Mouse (Mus musculus) CH12.LX (cell line): ENCODE results near the gene 2900026A02Rik. TPM values are rescaled to one million over a fixed set of nuclear protein-coding genes. Genes with fewer than 3 reads are reported as not detected.

Experiments used
- DNase-seq: peaks from one replicate; pipeline ENCODE4 v3.0.0-alpha.2; 2013; ENCODE audit errors: extremely low read depth
- H3K27ac ChIP-seq: 2 replicates; pipeline ENCODE4 v1.5.1; 2012; ENCODE audit warnings: low read depth, mild to moderate bottlenecking, control low read depth, moderate library complexity; ENCODE audit not compliant: insufficient read depth
- H3K27me3 ChIP-seq: replicated peaks from 2 replicates; pipeline ENCODE3; 2012; ENCODE audit warnings: inconsistent platforms
- H3K36me3 ChIP-seq, 2 experiments: replicated peaks in 1 of 2; 2 replicates each; pipeline versions ENCODE3 to v1.6.1; 2012; ENCODE audit warnings: inconsistent platforms in 1 of 2, low read length in 1 of 2, mild to moderate bottlenecking in 1 of 2, mixed read lengths in 1 of 2, moderate library complexity in 1 of 2; ENCODE audit not compliant: control insufficient read depth in 1 of 2, insufficient read depth in 1 of 2
- H3K4me1 ChIP-seq, 2 experiments: 2 replicates each; pipeline ENCODE4 v1.6.1; 2012; ENCODE audit warnings: inconsistent platforms in 1 of 2, moderate library complexity in 1 of 2; ENCODE audit not compliant: insufficient read depth in 2 of 2, control insufficient read depth in 1 of 2
- H3K4me2 ChIP-seq: 2 replicates; pipeline ENCODE4 v1.6.1; 2012; ENCODE audit warnings: low read depth, mild to moderate bottlenecking, control low read depth; ENCODE audit not compliant: poor library complexity, insufficient read depth, severe bottlenecking
- H3K4me3 ChIP-seq, 3 experiments: fragments of 150-350 bp in 1 of 3; sonication (generic) in 1 of 3; replicated peaks in 1 of 3; 2 replicates each; pipeline versions ENCODE3 to v1.5.1; 2011 to 2012; ENCODE audit warnings: low read depth in 2 of 3, low read length in 2 of 3, mild to moderate bottlenecking in 2 of 3, moderate library complexity in 2 of 3, control low read depth in 1 of 3, improper control_type of control experiment in 1 of 3, inconsistent platforms in 1 of 3, mixed read lengths in 1 of 3; ENCODE audit not compliant: poor library complexity in 1 of 3
- H3K79me2 ChIP-seq: replicated peaks from 2 replicates; pipeline ENCODE4 v1.6.1; 2012; ENCODE audit warnings: mild to moderate bottlenecking, moderate library complexity; ENCODE audit not compliant: control insufficient read depth, poor library complexity, insufficient read depth, severe bottlenecking; ENCODE audit errors: extremely low read depth
- H3K9ac ChIP-seq: 2 replicates; pipeline ENCODE4 v1.6.1; 2012; ENCODE audit warnings: low read depth, mild to moderate bottlenecking, control low read depth, moderate library complexity; ENCODE audit not compliant: insufficient read depth
- H3K9me3 ChIP-seq: replicated peaks from 2 replicates; pipeline ENCODE3; 2012; ENCODE audit warnings: low read length, inconsistent platforms, mixed read lengths
- BHLHE40 ChIP-seq: IDR thresholded peaks from 2 replicates; pipeline ENCODE4 v1.6.1; 2011; ENCODE audit warnings: mild to moderate bottlenecking, low read depth, low read length, improper control_type of control experiment
- CTCF ChIP-seq, 2 experiments: IDR thresholded peaks in 1 of 2; conservative IDR thresholded peaks in 1 of 2; 2 replicates each; pipeline ENCODE4 v1.5.1; 2011 to 2012; ENCODE audit warnings: low read depth in 2 of 2, low read length in 2 of 2, improper control_type of control experiment in 1 of 2, inconsistent platforms in 1 of 2, mild to moderate bottlenecking in 1 of 2, moderate library complexity in 1 of 2
- E2F4 ChIP-seq: IDR thresholded peaks from 2 replicates; pipeline ENCODE4 v1.6.1; 2011; ENCODE audit warnings: low read depth, low read length, improper control_type of control experiment; ENCODE audit not compliant: insufficient replicate concordance
- EP300 ChIP-seq: IDR thresholded peaks from 2 replicates; pipeline ENCODE4 v1.6.1; 2011; ENCODE audit warnings: low read length, improper control_type of control experiment
- ETS1 ChIP-seq: conservative IDR thresholded peaks from 2 replicates; pipeline ENCODE4 v1.6.1; 2012; ENCODE audit warnings: low read depth, mild to moderate bottlenecking, inconsistent platforms, low read length, improper control_type of control experiment, moderate library complexity
- GABPA ChIP-seq: IDR thresholded peaks from 2 replicates; pipeline ENCODE4 v1.6.1; 2012; ENCODE audit warnings: low read depth, low read length, improper control_type of control experiment, inconsistent platforms; ENCODE audit not compliant: insufficient replicate concordance
- HCFC1 ChIP-seq: IDR thresholded peaks from 2 replicates; pipeline ENCODE4 v1.6.1; 2012; ENCODE audit warnings: low read depth, mild to moderate bottlenecking, inconsistent platforms, low read length, improper control_type of control experiment
- IRF4 ChIP-seq: IDR thresholded peaks from 2 replicates; pipeline ENCODE4 v1.6.1; 2014; ENCODE audit warnings: low read depth, mild to moderate bottlenecking, inconsistent platforms, low read length, improper control_type of control experiment
- JUN ChIP-seq: IDR thresholded peaks from 2 replicates; pipeline ENCODE4 v1.6.1; 2011; ENCODE audit warnings: low read depth, mild to moderate bottlenecking, low read length, improper control_type of control experiment, moderate library complexity; ENCODE audit not compliant: insufficient read depth
- JUND ChIP-seq: conservative IDR thresholded peaks from 2 replicates; pipeline ENCODE4 v1.6.1; 2011; ENCODE audit warnings: low read depth, low read length, improper control_type of control experiment
- KAT2A ChIP-seq: IDR thresholded peaks from 2 replicates; pipeline ENCODE4 v1.6.1; 2012; ENCODE audit warnings: low read length, improper control_type of control experiment, inconsistent platforms; ENCODE audit not compliant: insufficient replicate concordance
- MAFK ChIP-seq: IDR thresholded peaks from 2 replicates; pipeline ENCODE4 v1.6.1; 2011; ENCODE audit warnings: low read length, improper control_type of control experiment; ENCODE audit not compliant: insufficient replicate concordance
- MAX ChIP-seq: IDR thresholded peaks from 2 replicates; pipeline ENCODE4 v1.6.1; 2011; ENCODE audit warnings: low read length, improper control_type of control experiment
- MEF2A ChIP-seq: IDR thresholded peaks from 2 replicates; pipeline ENCODE4 v1.6.1; 2014; ENCODE audit warnings: low read depth, mild to moderate bottlenecking, inconsistent platforms, low read length, improper control_type of control experiment, borderline replicate concordance
- MYC ChIP-seq: IDR thresholded peaks from 2 replicates; pipeline ENCODE4 v1.6.1; 2011; ENCODE audit warnings: low read depth, mild to moderate bottlenecking, improper control_type of control experiment, low read length
- NELFE ChIP-seq: IDR thresholded peaks from 2 replicates; pipeline ENCODE4 v1.6.1; 2011; ENCODE audit warnings: low read depth, low read length, improper control_type of control experiment
- NRF1 ChIP-seq: IDR thresholded peaks from 2 replicates; pipeline ENCODE4 v1.6.1; 2014; ENCODE audit warnings: low read depth, mild to moderate bottlenecking, inconsistent platforms, low read length, improper control_type of control experiment, moderate library complexity
- PAX5 ChIP-seq: IDR thresholded peaks from 2 replicates; pipeline ENCODE4 v1.6.1; 2012; ENCODE audit warnings: low read length, inconsistent platforms, mixed read lengths
- POLR2AphosphoS2 ChIP-seq: IDR thresholded peaks from 2 replicates; pipeline ENCODE4 v1.6.1; 2011; ENCODE audit warnings: low read depth, low read length, improper control_type of control experiment
- RAD21 ChIP-seq: IDR thresholded peaks from 2 replicates; pipeline ENCODE4 v1.6.1; 2011; ENCODE audit warnings: low read depth, mild to moderate bottlenecking, low read length, improper control_type of control experiment, moderate library complexity
- RCOR1 ChIP-seq: conservative IDR thresholded peaks from 2 replicates; pipeline ENCODE4 v1.6.1; 2012; ENCODE audit warnings: low read depth, mild to moderate bottlenecking, inconsistent platforms, low read length, improper control_type of control experiment
- TCF12 ChIP-seq: IDR thresholded peaks from 2 replicates; pipeline ENCODE4 v1.6.1; 2014; ENCODE audit warnings: low read depth, mild to moderate bottlenecking, inconsistent platforms, low read length, improper control_type of control experiment
- USF1 ChIP-seq: IDR thresholded peaks from 2 replicates; pipeline ENCODE4 v1.6.1; 2014; ENCODE audit warnings: low read depth, mild to moderate bottlenecking, inconsistent platforms, low read length, improper control_type of control experiment
- USF2 ChIP-seq: conservative IDR thresholded peaks from 2 replicates; pipeline ENCODE4 v1.6.1; 2011; ENCODE audit warnings: low read depth, low read length, improper control_type of control experiment
- ZC3H11A ChIP-seq: IDR thresholded peaks from 2 replicates; pipeline ENCODE4 v1.6.1; 2012; ENCODE audit warnings: low read depth, mild to moderate bottlenecking, inconsistent platforms, low read length, improper control_type of control experiment
- dilution Hi-C: fragments of 300-500 bp; cut with MboI; formaldehyde crosslinking; loops from 2 replicates; pipeline ENCODE4 v1.14.3; 2020; ENCODE audit warnings: low sequenced_read_pairs; ENCODE audit not compliant: extremely low pct_unique_long_range_greater_than_20kb, extremely low pct_ligation_motif_present
- in situ Hi-C: fragments of 300-500 bp; cut with MboI; formaldehyde crosslinking; loops from 3 replicates; pipeline ENCODE4 v1.14.3; 2019; ENCODE audit warnings: low sequenced_read_pairs, low pct_ligation_motif_present, low pct_unique_long_range_greater_than_20kb, mixed read lengths
- polyA plus RNA-seq: library from polyadenylated mRNA; unstranded; fragments of >175 nt; gene quantifications from 2 replicates; pipeline ENCODE4 v1.2.1, GENCODE M21; 2012; ENCODE audit warnings: low read depth; ENCODE audit not compliant: insufficient read length
- total RNA-seq, 2 experiments: library from RNA; depleted of rRNA; stranded (reverse); fragments of 300-350 nt in 1 of 2; fragments of >200 nt in 1 of 2; gene quantifications; 2 replicates each; pipeline ENCODE4 v1.2.3; 2012 to 2014

Gene 2900026A02Rik
- total and polyA plus RNA-seq, 3 experiments: 0.85 to 4.6 (median 0.93) TPM

- Histone ChIP-seq H3K4me2 (no peak overlapping the region), H3K27me3 (no peaks in the 10 kb centered on the region), H3K4me1 (peaks cover 7 to 98% of the 10 kb centered on the region in 2 experiments; a peak in 3 of 4 replicates), H3K27ac (peak overlapping the region; percentile 86), H3K79me2 (no peaks in the 10 kb centered on the region), H3K9me3 (no peaks in the 10 kb centered on the region), H3K4me3 (no peak overlapping the region), H3K9ac (no peak overlapping the region), H3K36me3 (peaks cover 0 to 5% of the 10 kb centered on the region in 2 experiments)
- in situ Hi-C loops: no loop called here
- no peak for TF ChIP-seq ZC3H11A
- no peak for TF ChIP-seq IRF4
- TF ChIP-seq RCOR1: no peak
- TF ChIP-seq JUND: no peak
- TF ChIP-seq NELFE: no peak
- TF ChIP-seq E2F4: no peak
- no peak for TF ChIP-seq ETS1
- no peak for TF ChIP-seq GABPA
- TF ChIP-seq MYC: no peak
- TF ChIP-seq TCF12: no peak
- TF ChIP-seq PAX5: no peak
- TF ChIP-seq POLR2AphosphoS2: no peak
- no peak for TF ChIP-seq RAD21
- TF ChIP-seq MAX: no peak
- TF ChIP-seq JUN: no peak
- TF ChIP-seq USF2: no peak
- TF ChIP-seq NRF1: no peak
- TF ChIP-seq USF1: no peak
- DNase-seq: no peak
- dilution Hi-C loops: no loop called here
Measured at GRCm38 (mm10) chr5:113157588-113157987, 63.4 kb downstream of the 2900026A02Rik start.

- Histone ChIP-seq H3K9me3 (no peaks in the 10 kb centered on the region), H3K4me3 (no peak overlapping the region), H3K79me2 (no peaks in the 10 kb centered on the region), H3K36me3 (peaks cover 0 to 5% of the 10 kb centered on the region in 2 experiments), H3K9ac (no peak overlapping the region), H3K4me2 (no peak overlapping the region), H3K27me3 (no peaks in the 10 kb centered on the region), H3K4me1 (peaks cover 7 to 98% of the 10 kb centered on the region in 2 experiments; a peak in 3 of 4 replicates), H3K27ac (peak overlapping the region; percentile 86)
- TF ChIP-seq ETS1: peak; percentile 59
- peak; percentile 34; the same call in 1 of the 2 replicates for TF ChIP-seq BHLHE40
- TF ChIP-seq CTCF (conservative IDR thresholded peaks at IDR 0.05 in 1 of 2, IDR thresholded peaks at IDR 0.05 in 1 of 2; ENCODE audit: low read depth in 2 of 2, low read length in 2 of 2): no peak
- TF ChIP-seq JUN: no peak
- TF ChIP-seq MEF2A: peak; percentile 66
- TF ChIP-seq USF1: no peak
- no peak for TF ChIP-seq HCFC1
- no peak for TF ChIP-seq RAD21
- TF ChIP-seq ZC3H11A: no peak
- no peak for TF ChIP-seq KAT2A
- TF ChIP-seq EP300: peak; percentile 35; the same call in 1 of the 2 replicates
- 0 out of 2 replicates have a peak, but pooled peaks have one; percentile 39 for TF ChIP-seq MAFK
- peak; percentile 75 for DNase-seq
- in situ Hi-C loops: no loop called here
- dilution Hi-C loops: no loop called here
Measured at GRCm38 (mm10) chr5:113157006-113157405, 64.0 kb downstream of the 2900026A02Rik start.
